Mouse (Mus musculus): ENCODE results near the gene Mad1l1. TPM values are rescaled to one million over a fixed set of nuclear protein-coding genes. Genes with fewer than 3 reads are reported as not detected.
A peak's percentile ranks its signal among the peaks of the same experiment; 100 is the strongest.

The Mad1l1 gene
- polyA plus RNA-seq, 1 experiment from 2014 or later: 30.0 TPM

DNA sequence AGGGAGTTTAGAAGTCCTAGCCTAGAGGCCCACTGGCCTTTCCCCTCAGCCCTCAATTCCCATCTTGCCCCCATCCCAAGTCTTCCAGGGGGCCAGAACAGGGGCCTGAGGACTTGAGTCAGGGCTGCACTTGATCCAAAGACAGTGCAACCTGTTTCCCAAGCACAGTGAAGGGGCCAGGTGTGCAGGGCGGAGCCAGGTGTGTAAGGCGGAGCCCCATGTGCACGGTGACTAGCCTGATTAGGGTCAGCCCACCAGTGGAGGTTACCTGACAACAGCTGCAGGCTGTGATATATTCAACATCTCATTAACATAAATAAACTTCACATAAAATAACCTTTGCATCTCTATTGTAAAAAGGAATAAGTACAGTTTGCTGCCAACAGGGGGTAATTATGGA is 280.3 kb downstream of the Mad1l1 start:
- in situ Hi-C loops (cut with MboI; ENCODE audit: low pct_unique_long_range_greater_than_20kb): no loop called here
- no peak for TF ChIP-seq CTCF (IDR thresholded peaks at IDR 0.05)
- POLR2A ChIA-PET: no interaction called here

DNA sequence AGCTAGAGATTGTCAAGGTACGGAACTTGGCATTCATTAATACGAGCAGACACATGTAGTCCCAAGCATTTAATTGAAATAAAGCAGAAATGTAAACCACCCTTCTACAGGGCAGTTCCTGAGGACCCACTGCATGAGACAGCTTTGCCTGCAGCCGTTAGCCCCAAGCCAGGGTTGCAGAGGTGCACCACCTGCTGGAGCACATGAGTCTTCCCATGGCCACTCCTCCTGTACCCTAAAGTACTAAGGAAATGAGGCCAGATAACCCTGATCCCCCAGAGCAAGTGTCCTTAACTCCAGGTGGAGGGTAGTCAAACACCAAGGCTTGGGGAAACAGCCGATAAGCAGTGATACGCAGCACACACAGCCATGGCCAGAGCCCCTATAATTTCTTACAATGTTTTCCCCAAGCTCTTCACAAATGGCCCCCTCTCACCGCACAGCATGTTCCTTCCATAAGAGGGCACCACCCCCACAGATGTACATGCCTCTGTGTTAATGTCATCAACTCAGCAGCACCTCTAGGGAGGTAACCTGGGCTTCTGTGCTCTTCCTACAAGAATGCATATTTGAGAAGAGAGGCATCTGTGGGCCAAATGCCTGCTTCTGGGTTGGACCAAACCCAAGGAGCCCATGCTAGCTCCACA is 283.6 kb downstream of the Mad1l1 start:
- POLR2A ChIA-PET: no interaction called here
- no peaks in the 10 kb centered on the region for H3K27me3 ChIP-seq
- in situ Hi-C loops (cut with MboI; ENCODE audit: low pct_unique_long_range_greater_than_20kb): loop anchor here (5.0 kb wide), 1 partner anchor 200 kb away; no protein-coding TSS in a partner anchor
- peak; percentile 71 for TF ChIP-seq CTCF (IDR thresholded peaks at IDR 0.05)
- ATAC-seq (no peak), DNase-seq (ENCODE audit: low read depth, low spot score) (no peak)
- CTCF ChIA-PET: interaction anchor here (0.8 to 2.1 kb wide), 12 partner anchors 8 to 198 kb away, joined by 3 to 6 read pairs (median 3); no protein-coding TSS in a partner anchor

More for the DNA sequence above, 280.3 kb downstream of the Mad1l1 start:
- ATAC-seq (no peak), DNase-seq (ENCODE audit: low read depth, low spot score) (no peak)
- CTCF ChIA-PET: interaction anchor here (1.0 to 1.7 kb wide), 2 partner anchors 16 to 107 kb away, joined by 3 to 7 read pairs; no protein-coding TSS in a partner anchor
- H3K27me3 ChIP-seq: no peaks in the 10 kb centered on the region

DNA sequence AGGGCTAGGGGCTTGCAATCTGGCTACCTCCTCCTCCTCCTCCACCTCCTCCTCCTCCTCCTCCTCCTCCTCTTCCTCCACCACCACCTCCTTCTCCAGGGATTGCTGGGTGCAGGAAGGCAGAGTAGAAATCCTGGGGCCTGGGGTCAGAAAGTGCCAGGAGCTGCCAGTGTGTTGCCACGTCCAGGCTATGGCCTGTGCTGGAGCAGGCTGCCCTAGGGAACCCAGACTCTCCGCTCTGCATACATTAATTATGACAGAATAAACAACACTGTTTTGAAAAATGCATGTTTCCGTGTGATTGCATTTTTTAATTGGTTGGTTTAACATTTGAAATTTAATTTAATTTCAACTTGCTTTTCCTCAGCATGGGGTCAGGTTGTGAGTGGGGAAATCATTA is 285.7 kb downstream of the Mad1l1 start:
- no peaks in the 10 kb centered on the region for H3K27me3 ChIP-seq
- DNase-seq (ENCODE audit: low read depth, low spot score) (no peak), ATAC-seq (no peak)
- ChIA-PET POLR2A (interaction anchor here (1.3 kb wide), 1 partner anchor 95 kb away, joined by 4 read pairs; no protein-coding TSS in a partner anchor), CTCF (interaction anchor here (2.1 kb wide), 1 partner anchor 196 kb away, joined by 6 read pairs; no protein-coding TSS in a partner anchor)
- in situ Hi-C loops (cut with MboI; ENCODE audit: low pct_unique_long_range_greater_than_20kb): loop anchor here (5.0 kb wide), 1 partner anchor 198 kb away; no protein-coding TSS in a partner anchor
- no peak for TF ChIP-seq CTCF (IDR thresholded peaks at IDR 0.05)

DNA sequence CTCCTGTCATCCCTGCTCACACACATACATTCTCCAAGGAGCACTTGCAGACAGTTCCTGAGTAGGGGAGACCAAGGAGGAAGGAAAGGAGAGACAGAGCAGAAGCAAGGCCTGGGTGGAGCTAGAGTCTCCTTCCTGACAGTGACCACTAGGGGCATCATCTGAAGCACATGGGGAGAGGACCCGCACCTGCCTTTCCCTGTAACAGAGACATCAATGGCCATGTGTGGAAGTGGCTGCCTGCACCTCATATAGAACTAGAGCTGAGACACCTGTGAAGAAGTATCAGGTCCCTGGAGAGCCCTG is 286.4 kb downstream of the Mad1l1 start:
- in situ Hi-C loops (cut with MboI; ENCODE audit: low pct_unique_long_range_greater_than_20kb): loop anchor here (5.0 kb wide), 1 partner anchor 198 kb away; no protein-coding TSS in a partner anchor
- CTCF ChIA-PET: interaction anchor here (0.7 to 2.3 kb wide), 6 partner anchors 11 to 1611 kb away, joined by 3 to 15 read pairs (median 4); no protein-coding TSS in a partner anchor
- POLR2A ChIA-PET: interaction anchor here (0.6 to 1.3 kb wide), 2 partner anchors 96 to 196 kb away, joined by 4 to 11 read pairs; no protein-coding TSS in a partner anchor
- no peak for TF ChIP-seq CTCF (IDR thresholded peaks at IDR 0.05)
- DNase-seq (ENCODE audit: low read depth, low spot score) (no peak), ATAC-seq (no peak)
- H3K27me3 ChIP-seq: no peaks in the 10 kb centered on the region

DNA sequence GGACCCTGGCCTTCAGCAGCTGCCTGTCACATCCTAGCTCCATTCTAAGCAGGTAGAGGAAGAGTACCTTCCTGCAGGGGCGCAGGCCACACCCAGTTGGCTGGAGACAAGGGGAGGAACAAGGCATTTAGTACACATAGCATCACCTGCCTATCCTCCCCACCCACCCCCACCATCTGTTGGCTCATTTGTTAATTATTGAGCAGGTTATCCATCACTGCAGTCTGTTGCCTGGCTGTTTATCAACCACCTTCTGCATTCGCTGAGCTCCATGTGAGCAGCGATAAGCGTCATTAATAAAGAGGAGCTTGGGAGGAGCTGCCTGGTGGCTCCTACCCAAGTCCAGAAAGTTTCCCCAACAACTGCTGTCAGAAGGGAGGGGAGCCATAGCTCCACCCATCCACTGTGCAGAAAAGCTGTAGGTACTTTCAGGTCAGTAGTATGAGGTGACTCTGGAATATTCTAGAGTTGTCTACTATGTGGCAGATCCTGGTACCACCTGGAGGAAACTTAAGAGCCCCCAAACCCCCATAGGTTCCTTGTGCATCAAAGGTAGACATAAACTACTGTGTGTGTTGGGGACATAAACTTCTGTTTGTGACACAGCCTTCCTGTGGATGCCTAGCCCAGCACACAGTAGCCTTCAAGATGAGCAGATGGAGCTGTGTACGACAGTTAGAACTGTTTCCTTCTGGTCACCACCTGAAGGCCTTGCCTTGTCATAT is 286.9 kb downstream of the Mad1l1 start:
- in situ Hi-C loops (cut with MboI; ENCODE audit: low pct_unique_long_range_greater_than_20kb): loop anchor here (5.0 kb wide), 2 partner anchors 127 to 197 kb away; partner anchors contain the start of gene Elfn1
- POLR2A ChIA-PET: interaction anchor here (0.6 to 1.3 kb wide), 4 partner anchors 77 to 195 kb away, joined by 3 to 11 read pairs (median 4); no protein-coding TSS in a partner anchor
- CTCF ChIA-PET: interaction anchor here (0.7 to 2.3 kb wide), 7 partner anchors 10 to 1610 kb away, joined by 3 to 15 read pairs (median 3); no protein-coding TSS in a partner anchor
- DNase-seq (ENCODE audit: low read depth, low spot score) (peak; percentile 34), ATAC-seq (no peak)
- H3K27me3 ChIP-seq: no peaks in the 10 kb centered on the region
- TF ChIP-seq CTCF (IDR thresholded peaks at IDR 0.05): no peak

DNA sequence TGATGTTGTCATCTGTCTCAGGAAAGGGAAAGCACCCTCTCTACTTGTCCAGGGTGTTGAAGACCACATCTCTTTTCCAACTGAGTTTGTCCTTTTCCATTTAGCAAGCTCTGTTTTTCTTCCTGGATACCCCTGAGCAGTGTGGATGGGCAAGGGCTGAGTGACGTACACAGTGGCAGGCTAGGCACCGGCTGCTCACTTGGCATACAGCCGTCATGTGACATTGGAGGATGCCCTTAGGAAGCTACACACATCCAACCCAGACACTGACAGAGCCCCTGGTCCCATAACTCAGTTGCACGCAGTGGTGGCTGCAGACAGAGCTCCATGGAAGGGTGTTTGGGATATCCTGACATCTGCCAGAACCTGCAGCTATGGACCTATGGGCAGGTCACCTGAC is 295.0 kb downstream of the Mad1l1 start:
- in situ Hi-C loops (cut with MboI; ENCODE audit: low pct_unique_long_range_greater_than_20kb): no loop called here
- no peak for ATAC-seq
- no peak for TF ChIP-seq CTCF (IDR thresholded peaks at IDR 0.05)
- CTCF ChIA-PET: no interaction called here
- POLR2A ChIA-PET: no interaction called here
- no peaks in the 10 kb centered on the region for H3K27me3 ChIP-seq
- no peak for DNase-seq (ENCODE audit: low read depth, low spot score)

DNA sequence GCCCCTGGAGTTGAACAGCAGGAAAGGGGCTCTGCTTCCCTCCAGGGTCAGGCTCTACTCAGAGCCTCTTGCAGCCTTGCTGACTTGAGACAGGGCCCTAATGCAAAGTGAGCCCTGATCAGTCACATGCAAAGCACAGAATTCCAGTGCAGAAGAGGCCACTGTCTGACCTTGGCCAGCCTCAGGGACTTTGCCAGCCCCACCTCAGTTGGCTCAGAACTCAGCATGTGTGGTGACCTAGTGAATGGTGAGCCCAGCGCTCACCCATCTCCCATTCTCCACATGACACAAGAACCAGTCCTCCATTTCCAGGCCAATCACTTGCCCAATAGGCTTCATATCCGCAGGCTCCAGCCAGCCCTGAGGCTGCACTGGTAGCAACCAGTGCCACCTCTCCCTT is 296.1 kb downstream of the Mad1l1 start:
- ATAC-seq (no peak), DNase-seq (ENCODE audit: low read depth, low spot score) (no peak)
- ChIA-PET POLR2A (interaction anchor here (1.0 kb wide), 1 partner anchor 11 kb away, joined by 3 read pairs; no protein-coding TSS in a partner anchor), CTCF (interaction anchor here (1.5 kb wide), 1 partner anchor 17 kb away, joined by 3 read pairs; no protein-coding TSS in a partner anchor)
- TF ChIP-seq CTCF (IDR thresholded peaks at IDR 0.05): no peak
- in situ Hi-C loops (cut with MboI; ENCODE audit: low pct_unique_long_range_greater_than_20kb): no loop called here
- H3K27me3 ChIP-seq: no peaks in the 10 kb centered on the region

DNA sequence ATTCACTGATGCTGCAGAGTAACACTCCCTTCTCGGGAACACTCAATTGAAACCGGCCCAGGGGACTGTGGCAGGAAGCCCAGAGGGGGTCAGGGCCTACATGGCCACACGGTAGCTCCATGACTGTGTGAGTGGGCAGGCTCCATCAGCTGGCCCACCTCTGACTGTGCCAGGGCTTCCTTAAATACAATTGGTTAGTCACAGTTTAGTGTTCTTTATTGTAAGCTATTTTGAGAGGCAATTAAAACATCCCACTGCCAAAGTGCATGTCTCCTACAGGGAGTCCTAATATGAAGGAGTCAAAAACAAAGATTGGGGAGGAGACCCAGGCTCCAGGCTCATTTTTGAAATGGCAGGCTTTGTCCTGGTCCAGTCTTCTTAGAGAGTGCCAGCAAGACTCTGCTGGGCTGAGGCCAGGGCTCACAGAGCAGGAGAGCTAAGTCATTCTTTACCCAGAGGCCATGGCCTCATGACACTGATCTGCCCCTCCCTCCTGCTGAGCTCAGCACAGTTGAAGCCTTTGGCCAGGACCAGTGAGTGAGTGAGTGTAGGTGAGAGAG is 297.3 kb downstream of the Mad1l1 start:
- ChIA-PET CTCF (interaction anchor here (0.8 to 1.8 kb wide), 4 partner anchors 10 to 372 kb away, joined by 3 to 15 read pairs (median 3); no protein-coding TSS in a partner anchor), POLR2A (interaction anchor here (0.9 to 1.6 kb wide), 2 partner anchors 8 to 9 kb away, joined by 3 to 8 read pairs; no protein-coding TSS in a partner anchor)
- no peak for TF ChIP-seq CTCF (IDR thresholded peaks at IDR 0.05)
- in situ Hi-C loops (cut with MboI; ENCODE audit: low pct_unique_long_range_greater_than_20kb): no loop called here
- H3K27me3 ChIP-seq: no peaks in the 10 kb centered on the region
- ATAC-seq (peak; percentile 75), DNase-seq (ENCODE audit: low read depth, low spot score) (peak; percentile 58)

DNA sequence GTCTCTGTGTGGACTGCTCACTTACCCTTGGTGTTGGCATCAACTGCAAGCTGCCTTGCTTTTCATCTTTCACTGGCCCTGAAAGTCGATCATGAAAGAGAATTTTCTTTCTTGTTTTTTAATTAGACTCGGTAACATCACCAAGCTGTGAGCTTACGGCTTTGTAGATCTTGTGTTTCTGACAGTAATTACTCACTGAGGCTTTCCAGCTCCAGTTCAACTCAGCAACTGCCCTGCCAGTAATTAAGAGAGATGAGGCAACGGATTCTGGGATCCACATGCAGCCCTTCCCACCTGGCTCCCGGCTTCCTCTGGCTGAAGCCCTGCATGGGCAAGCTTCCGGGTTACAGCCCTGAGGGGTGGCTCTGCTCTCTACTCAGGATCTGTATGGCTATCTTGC is 298.5 kb downstream of the Mad1l1 start:
- no peak for DNase-seq (ENCODE audit: low read depth, low spot score)
- no peaks in the 10 kb centered on the region for H3K27me3 ChIP-seq
- ATAC-seq: no peak
- POLR2A ChIA-PET: interaction anchor here (1.6 kb wide), 1 partner anchor 8 kb away, joined by 8 read pairs; no protein-coding TSS in a partner anchor
- CTCF ChIA-PET: no interaction called here
- in situ Hi-C loops (cut with MboI; ENCODE audit: low pct_unique_long_range_greater_than_20kb): no loop called here
- TF ChIP-seq CTCF (IDR thresholded peaks at IDR 0.05): no peak

DNA sequence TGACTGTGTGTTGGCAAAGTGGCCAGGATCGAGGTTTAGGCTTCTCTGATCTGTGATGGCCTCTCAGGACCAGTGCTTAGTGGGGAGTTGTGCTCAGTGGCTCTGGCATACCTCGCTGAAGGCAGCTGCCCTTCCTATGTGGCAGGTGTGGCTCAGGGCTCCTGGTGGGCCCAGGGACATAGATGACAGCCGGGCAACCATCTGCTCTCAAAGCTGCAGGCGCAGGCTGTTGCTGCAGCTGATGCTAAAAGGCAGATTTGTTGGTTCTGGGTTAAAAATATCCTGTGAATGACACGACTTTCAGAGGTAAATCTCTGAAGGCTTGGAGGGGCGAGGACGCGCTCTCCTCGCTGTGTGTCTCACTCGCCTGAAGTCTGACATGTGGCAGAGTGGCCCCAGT is 299.6 kb downstream of the Mad1l1 start:
- POLR2A ChIA-PET: no interaction called here

More for the DNA sequence above, 299.6 kb downstream of the Mad1l1 start:
- DNase-seq (ENCODE audit: low read depth, low spot score): no peak
- no peak for ATAC-seq
- no peaks in the 10 kb centered on the region for H3K27me3 ChIP-seq
- in situ Hi-C loops (cut with MboI; ENCODE audit: low pct_unique_long_range_greater_than_20kb): no loop called here
- no peak for TF ChIP-seq CTCF (IDR thresholded peaks at IDR 0.05)
- CTCF ChIA-PET: no interaction called here
